Mouse (Mus musculus): ENCODE measurements at regions not wholly inside any gene's neighbourhood (a gene's known extent, or its start where the extent isn't known, plus 50 kb on each side); places are given as distances from the start of the nearest gene placed in this dataset.

GRCm38 (mm10) chr1:125307223-125307622 lies 128.3 kb downstream of the Actr3 start:
- no peak for DNase-seq (ENCODE audit: low spot score in 2 of 2)

DNA sequence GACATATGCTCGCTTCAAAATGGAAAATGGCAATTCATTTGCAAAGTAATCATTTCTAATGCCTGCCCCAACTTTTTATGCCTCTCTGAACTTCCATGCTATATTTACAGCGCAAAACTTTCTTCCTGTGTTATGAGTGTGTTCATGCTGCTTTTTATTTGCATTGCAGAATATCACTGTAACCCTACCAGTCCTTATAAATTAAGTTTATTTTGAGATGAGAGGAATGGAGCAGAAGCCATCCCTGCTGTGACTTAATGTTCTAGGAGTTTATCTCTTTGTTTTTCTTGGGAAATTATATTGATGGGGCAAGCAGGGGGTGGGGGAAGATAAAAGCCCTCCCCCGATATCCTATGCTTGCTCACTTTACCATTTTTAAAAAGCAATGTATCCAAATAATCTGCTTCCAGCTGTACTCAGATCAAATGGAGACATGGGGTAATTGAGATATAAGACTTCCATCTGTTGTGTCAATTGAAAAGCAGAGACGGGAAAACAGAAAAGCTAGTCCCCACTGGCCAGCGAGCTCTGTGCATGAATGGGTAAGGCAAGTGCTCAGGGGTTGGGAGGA lies 136.9 kb downstream of the Actr3 start:
- DNase-seq (ENCODE audit: low spot score in 2 of 2): no peak

GRCm38 (mm10) chr1:125295646-125296045 lies 139.9 kb downstream of the Actr3 start:
- DNase-seq (ENCODE audit: low spot score in 2 of 2): no peak

- DNase-seq (ENCODE audit: low spot score in 2 of 2): no peak
These were observed 145.1 kb downstream of the Actr3 start for GRCm38 (mm10) chr1:125290320-125291021.

GRCm38 (mm10) chr1:125286347-125286746 lies 149.2 kb downstream of the Actr3 start:
- DNase-seq (ENCODE audit: low spot score in 2 of 2): no peak

GRCm38 (mm10) chr1:125284693-125285092 lies 150.8 kb downstream of the Actr3 start:
- DNase-seq (ENCODE audit: low spot score in 2 of 2): no peak

GRCm38 (mm10) chr1:125273752-125274151 lies 161.8 kb downstream of the Actr3 start:
- DNase-seq (ENCODE audit: low spot score in 2 of 2): no peak

DNA sequence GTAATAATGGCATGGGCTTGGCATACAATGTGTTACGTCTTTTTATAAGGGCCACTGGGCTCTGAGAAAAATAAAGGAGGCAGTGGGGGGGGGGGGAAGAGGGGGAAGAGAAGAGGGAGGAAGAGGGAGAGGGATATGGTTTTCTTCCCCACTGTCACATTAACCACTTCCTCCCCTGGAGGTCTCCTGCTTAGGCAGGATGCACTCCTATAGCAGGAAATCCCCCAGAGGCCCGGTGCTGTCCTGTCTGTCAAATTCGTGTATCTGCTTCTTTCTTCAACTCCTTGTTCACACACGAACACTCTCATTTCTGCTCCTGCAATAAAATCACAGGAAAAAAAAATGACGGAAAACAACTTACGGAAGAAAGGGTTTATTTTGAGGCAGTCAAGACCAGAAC lies 171.8 kb downstream of the Actr3 start:
- no peak for DNase-seq (ENCODE audit: low spot score in 2 of 2)

GRCm38 (mm10) chr1:125263068-125263467 lies 172.5 kb downstream of the Actr3 start:
- no peak for DNase-seq (ENCODE audit: low spot score in 2 of 2)

DNA sequence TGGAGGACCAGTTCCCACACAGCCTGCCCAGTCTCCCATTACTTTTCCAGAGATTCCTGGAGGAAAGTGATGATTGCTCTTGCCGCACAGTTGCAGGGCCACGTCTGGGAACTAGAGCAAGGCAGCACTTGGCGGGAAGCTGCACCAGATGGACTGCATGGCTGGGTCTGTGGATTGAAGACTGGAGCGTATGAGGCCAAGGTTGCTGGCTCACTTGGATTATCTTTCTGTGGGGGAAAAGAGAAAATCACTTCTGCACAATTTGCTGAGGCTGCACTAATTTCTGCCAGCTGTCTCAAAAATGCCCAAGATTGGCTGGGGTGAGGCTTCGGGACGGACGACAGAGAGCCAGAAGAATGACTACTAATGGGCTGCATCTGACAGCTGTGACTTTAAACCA lies 193.2 kb downstream of the Actr3 start:
- no peak for DNase-seq (ENCODE audit: low spot score in 2 of 2)

DNA sequence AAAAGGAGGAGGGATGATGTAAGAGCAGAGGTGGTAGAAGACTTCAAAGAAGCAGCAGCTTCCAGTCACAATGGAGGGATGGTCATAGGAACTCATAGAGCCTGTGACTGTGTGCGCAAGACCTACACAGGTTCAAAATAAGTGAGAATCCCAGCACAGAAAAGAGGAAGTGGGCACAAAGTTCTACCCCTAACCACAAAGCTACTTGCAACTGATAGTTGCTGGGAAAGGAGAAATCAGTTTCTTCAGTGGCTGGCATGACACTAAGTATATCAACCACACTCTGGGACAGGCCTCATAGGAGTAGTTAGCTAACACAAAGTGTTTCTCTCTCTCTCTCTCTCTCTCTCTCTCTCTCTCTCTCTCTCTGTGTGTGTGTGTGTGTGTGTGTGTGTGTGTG lies 193.8 kb downstream of the Actr3 start:
- DNase-seq (ENCODE audit: low spot score in 2 of 2): no peak

DNA sequence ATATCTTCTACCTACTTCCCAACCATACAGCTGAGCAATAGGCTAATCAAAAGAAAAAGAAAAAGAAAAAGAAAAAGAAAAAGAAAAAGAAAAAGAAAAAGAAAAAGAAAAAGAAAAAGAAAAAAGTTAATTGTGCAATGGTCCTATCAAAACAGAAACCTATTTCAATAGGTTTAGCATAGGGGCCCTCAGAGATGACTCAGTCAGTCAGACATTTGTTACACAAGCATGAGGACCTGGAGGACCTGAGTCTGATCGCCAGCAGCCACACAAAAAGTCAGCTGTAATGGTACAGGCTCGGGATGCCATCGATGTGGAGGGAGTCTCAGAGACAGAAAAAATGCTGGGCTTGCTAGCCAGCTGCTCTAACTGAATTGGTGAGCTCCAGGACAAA lies 197.9 kb downstream of the Actr3 start:
- no peak for DNase-seq (ENCODE audit: low spot score in 2 of 2)

- no peak for DNase-seq (ENCODE audit: low spot score in 2 of 2)
These were observed 198.5 kb downstream of the Actr3 start for GRCm38 (mm10) chr1:125236948-125237594.

- DNase-seq (ENCODE audit: low spot score in 2 of 2): no peak
These were observed 200.8 kb downstream of the Actr3 start for GRCm38 (mm10) chr1:125234747-125235146.

DNA sequence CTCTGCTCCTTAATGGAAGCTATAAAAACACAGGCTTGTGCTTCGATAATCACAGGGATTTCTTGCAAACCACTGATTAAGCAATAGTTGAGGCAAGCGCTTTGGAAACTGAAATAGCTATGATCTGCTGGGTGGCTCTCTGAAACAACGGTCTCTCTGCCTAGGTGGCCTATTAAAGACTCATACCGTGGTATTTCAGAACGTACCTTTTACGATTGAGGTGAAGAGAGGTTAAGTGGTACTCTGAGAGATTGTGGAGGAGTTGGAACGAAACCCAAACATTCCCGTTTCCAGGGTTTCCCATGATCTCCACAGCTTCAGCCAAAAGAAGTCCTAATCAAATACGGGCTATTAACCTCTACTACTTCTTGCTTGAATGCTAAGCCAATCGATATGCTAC lies 212.2 kb downstream of the Actr3 start:
- no peak for DNase-seq (ENCODE audit: low spot score in 2 of 2)

GRCm38 (mm10) chr1:125216192-125216591 lies 219.3 kb downstream of the Actr3 start:
- DNase-seq (ENCODE audit: low spot score in 2 of 2): no peak

DNA sequence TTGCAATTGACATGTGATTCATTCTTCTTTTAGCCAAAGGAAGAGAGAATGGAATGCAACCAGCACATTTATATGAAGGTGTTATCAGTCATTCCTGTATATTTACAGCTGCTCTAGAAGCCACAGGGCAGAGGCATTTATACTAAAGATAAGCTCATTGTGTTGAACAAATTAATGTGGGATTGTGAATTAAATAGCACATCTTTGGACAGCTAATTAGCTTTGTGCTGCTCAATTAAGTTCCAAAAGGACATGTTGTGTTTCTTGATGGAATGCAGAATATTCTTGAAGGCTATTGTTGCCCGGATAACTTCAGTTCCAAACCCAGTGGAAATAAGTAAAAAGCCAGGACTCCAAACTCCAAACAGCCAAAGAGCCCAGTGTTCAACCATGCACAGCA lies 248.4 kb downstream of the Actr3 start:
- DNase-seq (ENCODE audit: low spot score in 2 of 2): no peak

DNA sequence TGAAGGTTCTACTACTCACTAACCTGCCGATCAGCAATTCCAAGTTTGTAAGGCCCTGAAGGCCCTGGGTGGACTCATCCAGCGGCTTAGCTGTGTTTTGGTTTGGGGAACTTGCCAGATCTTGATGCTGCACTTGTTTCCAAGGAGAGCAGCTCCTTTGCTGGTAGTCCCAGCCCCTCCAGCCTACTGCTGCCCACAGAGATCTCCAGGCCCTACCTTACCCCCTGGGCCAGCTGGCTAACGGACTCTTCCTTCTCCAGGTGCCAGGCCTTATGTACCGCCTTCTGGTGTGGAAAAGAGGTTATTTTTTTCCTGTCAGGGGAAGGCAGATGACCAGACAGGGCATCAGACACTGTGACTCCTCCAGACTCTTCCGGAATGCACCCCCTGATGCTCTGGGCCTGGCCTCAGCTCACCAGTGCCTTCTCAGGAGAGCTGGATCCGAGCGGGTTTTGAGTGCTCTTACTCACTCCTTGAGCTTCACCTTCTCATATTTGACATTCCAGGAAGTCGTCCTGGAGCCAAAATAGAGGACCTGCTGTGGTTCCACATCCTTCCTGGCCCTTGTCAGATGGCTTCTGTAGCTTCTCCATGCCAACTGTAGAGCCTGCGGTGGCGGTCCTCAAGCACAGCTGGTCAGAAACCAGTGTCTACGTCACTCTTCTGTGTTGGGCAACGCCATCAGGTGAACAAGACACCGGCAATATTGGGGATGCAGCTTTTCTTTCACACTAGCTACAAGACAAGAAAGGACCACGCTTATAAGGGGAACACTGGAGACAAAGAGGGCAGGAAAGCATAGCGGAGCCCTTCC lies 259.2 kb downstream of the Actr3 start:
- no peak for DNase-seq (ENCODE audit: low spot score in 2 of 2)

DNA sequence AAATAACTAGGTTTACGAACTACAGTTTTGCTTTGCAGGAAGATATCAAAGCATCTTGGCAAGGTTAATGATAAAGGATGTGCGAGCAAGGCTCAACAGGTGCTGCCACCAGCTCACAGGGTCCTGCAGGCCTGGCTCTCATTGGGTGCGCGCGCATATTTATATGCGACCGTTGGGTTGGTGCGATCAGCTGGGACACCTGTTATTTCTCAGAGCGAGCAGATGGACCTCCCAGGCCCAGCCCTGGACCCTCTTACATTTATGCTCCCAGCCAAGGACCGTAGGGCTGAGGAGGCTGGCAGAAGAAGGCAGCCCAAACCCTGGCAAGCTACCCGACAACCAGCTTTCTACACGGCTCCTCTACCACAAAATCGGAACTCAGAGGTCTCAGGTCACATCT lies 260.8 kb downstream of the Actr3 start:
- DNase-seq (ENCODE audit: low spot score in 2 of 2): no peak

DNA sequence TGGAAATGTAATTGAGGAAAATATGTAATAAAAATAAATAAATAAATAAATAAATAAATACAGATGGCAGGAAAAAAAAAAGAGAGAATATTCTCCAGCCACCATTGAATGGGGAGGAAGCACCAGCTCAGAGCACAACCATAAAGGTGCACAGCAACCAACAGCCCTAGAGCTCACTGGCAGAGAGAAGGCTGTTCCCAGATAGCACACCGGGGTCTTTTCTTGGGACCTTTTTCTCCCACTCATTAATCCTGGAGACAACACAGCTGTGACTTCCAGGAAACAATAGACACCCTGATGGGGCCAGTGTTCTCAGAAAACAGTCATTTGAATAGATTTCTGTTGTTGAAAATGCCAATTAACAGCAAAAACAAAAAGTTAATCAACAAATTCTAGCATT lies 263.1 kb downstream of the Actr3 start:
- no peak for DNase-seq (ENCODE audit: low spot score in 2 of 2)

- no peak for DNase-seq (ENCODE audit: low spot score in 2 of 2)
These were observed 270.3 kb downstream of the Actr3 start for GRCm38 (mm10) chr1:125165226-125165625.

- no peak for DNase-seq (ENCODE audit: low spot score in 2 of 2)
These were observed 277.0 kb downstream of the Actr3 start for GRCm38 (mm10) chr1:125158481-125158880.

Data from adrenal gland, postnatal 4 days (tissue).